Mouse (Mus musculus) right cerebral cortex, postnatal 4 days (tissue): Measurements from ENCODE around the gene Cox17.
A peak's percentile ranks its signal among the peaks of the same experiment; 100 is the strongest.

Experiments
- DNase-seq: peaks from one replicate; pipeline ENCODE4 v3.0.0-alpha.2; 2022

Cox17 gene

DNA sequence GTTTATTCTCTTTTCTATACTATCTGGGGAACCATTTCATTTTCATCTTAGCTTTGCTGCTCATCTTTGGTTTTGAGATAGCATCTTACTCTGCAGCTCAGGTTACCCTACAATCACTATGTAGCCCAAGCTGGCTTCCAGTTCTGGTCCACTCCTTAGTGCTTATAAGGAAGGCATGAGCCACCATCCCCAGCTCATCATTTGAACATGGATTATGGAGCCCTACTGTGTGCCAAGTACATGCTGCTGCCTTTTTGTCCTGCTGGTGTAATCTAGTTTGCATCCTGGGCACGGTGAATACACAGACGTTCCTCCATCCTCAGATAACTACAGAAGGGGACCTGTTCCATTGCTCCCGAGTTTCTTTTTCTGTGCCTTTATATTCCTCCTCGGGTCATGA, 26.1 kb downstream of the Cox17 start:
- no peak for DNase-seq

DNA sequence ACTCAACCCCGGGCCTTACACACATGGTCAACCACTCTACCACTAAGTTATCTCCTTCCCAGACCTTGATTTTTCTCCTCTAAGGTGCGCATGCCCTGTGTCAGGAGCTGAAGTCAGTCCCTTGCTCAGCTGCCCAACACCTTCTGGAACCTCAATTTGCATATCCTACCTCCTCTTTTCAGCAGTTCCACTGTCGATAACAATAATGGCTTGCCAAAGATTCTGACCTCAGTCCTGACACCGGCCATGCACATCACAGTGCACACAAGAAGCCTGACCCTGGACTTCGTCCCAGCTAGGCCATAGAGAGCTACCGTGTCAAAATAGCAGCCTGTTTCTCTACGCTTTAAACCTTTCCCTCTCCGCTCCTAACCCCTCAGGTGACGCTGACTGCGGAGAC, 26.6 kb downstream of the Cox17 start:
- no peak for DNase-seq

- no peak for DNase-seq
Measured at GRCm38 (mm10) chr16:38373941-38374340, 27.1 kb downstream of the Cox17 start.

- no peak for DNase-seq
Measured at GRCm38 (mm10) chr16:38374379-38375140, 27.8 kb downstream of the Cox17 start.

DNA sequence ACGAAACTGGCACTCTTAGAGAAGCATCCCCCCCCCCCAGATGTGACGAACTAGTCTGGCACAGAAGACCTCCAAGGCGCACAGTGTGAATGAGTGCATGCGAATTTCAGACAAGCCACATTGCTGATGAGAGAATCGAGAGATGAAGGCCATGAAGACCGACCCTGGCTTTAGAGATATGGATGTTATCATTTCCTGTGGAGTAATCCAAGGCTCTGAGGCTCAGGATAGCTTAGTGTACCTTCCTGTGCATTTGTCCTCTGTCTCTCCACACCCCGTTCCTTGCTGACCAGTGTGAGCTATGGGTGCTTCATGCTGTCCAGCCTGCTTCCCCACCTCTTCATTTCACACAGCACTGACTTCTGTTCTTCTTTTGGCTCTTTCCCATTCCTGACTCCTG, 28.4 kb downstream of the Cox17 start:
- no peak for DNase-seq

DNA sequence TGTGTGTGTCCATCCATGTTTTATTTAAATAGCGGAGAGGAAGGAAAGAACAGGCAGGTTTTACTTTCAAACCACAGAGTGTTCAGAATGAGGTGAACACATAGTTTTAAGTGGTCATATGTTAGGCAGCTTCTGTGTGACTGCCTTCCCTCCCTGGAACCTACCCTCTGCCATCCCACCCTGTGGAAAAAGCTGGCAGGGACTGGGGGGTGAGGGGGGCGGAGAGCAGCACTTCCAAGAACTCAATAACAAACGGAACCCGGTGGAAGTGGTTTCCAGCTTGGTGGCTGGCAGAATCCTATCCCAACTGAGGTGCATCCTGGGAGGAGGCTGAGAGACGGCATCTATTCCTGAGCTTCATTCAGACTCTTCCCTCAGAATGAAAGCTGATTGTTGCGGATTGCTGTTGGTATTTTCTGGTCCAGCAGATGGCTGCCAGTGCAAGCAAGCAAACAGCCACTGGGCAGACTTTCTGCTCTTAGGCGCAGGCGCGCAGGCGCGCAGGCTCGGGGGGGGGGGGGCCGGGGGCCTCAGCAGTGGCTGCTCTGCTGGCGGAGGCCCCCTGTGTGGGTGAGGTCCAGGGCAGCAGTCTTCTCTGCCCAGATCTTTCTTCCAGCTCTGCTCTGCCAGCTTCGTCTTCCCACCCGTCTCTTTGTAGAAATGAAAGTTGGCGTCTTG, 29.5 kb downstream of the Cox17 start:
- peak; percentile 49 for DNase-seq

DNA sequence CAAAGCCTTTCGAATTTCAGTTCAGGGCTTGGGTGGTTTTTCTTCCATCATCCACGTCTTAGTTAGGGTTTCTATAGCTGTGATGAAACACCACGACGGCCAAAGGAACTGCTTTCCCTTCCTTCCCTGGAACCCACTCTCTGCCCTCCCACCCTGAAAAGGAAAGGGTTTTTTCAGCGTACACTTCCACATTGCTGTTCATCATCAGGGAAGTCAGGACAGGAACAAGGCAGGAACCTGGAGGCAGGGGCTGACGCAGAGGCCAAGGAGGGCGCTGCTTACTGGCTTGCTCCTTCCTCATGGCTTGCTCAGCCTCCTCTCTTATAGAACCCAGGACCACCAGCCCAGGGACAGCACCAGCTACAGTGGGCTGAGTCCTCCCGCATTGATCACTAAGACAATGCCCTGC, 30.1 kb downstream of the Cox17 start:
- no peak for DNase-seq

- DNase-seq: no peak
Measured at GRCm38 (mm10) chr16:38377546-38377945, 30.8 kb downstream of the Cox17 start.

- DNase-seq: no peak
Measured at GRCm38 (mm10) chr16:38378591-38378990, 31.8 kb downstream of the Cox17 start.

GRCm38 (mm10) chr16:38379088-38379487, 32.3 kb downstream of the Cox17 start:
- no peak for DNase-seq

DNA sequence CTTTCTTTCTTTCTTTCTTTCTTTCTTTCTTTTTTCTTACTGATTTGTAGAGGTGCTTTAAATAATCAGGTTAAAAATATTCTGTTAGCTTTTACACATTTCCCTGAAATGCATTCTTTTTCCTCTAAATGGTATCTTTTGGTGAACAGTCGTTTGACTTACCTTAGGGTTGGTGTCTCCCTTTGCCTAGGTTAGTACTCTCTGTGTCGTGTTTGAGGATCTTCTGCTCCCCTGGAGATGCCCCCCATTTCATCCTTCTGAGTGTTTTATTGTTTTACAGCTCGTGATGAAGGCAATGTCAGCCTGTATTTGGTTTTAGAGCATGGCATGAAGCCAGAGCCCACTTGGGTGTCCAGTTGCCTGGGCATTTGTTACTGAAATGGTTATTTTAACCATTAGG, 32.7 kb downstream of the Cox17 start:
- DNase-seq: no peak

- DNase-seq: no peak
Measured at GRCm38 (mm10) chr16:38379926-38380325, 33.1 kb downstream of the Cox17 start.

DNA sequence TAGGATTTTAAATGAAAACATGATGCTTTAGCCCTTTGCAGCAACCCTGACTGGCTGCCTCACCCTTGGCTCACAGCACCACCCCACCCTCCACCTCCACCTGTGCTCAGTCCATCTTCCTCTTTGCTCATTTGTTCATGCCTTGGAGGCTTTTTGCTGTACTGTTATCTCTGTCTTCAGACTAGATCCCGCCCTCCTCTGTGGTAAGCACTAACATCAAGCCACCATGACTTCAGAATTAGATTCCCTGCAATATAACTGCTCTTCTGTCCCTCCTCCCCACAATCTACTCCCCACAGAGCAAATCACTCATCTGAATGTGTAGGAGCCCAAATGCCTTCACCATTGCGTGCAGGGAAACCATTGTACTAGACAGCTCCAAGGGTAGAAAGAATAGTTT, 36.9 kb downstream of the Cox17 start:
- no peak for DNase-seq

DNA sequence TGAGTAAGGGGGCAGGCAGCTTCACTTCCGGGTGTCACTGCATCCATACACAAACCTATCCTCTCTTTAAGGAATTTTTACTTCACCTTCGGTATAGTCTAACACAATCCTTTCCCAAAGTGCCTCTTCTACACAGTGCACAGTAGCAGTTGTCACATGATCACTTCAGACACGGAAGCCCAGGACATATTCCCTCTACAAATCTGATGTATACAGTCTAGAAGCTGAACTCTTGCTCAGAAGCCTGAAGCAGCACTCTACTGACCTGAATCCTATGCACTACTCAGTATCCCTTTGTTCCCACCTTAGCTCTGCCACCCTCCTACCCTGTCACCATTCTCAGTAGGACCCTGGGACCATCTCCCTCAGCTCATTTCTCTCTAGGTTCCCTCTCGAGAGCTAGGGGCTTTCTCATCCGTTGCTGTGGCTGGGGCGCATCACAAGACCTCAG, 38.4 kb downstream of the Cox17 start:
- no peak for DNase-seq

DNA sequence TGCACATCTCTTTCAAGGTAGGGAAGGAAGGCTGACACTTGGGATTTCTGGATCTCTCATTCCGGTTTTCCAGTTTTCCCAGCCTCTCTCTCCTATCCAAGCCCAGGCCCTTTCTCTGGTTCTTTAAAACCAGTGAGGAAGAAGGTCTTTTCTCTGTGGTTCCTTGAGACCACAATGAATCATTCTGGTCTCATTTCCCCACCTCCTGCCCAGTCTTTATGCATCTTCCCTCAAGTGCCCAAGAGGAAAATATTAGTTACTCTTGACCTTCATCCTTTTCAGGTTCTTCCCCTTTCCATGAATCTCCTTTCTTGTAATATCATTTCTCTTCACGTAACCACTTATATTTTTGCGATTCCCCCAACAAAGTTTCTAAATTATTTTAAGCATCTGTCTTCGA, 38.9 kb downstream of the Cox17 start:
- no peak for DNase-seq

DNA sequence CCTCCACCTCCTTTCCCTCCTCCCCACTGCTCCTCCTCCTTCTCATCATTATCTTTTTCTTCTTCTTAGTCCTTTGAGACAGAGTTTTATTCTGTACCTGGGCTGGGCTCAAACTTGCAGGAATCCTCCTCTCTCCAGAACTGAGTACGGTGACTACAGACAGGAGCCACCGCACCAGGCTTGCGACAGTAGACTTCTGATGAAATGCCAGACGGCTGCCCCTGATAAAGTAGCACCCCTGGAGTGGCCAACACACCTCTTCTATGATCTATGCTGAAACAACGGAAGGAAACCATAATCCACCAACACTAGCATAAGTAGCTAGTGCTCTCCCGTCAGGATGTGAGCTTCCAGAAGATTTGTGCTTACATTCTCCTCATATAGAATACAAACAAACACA, 40.6 kb downstream of the Cox17 start:
- DNase-seq: no peak

GRCm38 (mm10) chr16:38388757-38389156, 42.0 kb downstream of the Cox17 start:
- no peak for DNase-seq

GRCm38 (mm10) chr16:38389284-38389893, 42.6 kb downstream of the Cox17 start:
- DNase-seq: no peak

- no peak for DNase-seq
Measured at GRCm38 (mm10) chr16:38390322-38390721, 43.5 kb downstream of the Cox17 start.

DNA sequence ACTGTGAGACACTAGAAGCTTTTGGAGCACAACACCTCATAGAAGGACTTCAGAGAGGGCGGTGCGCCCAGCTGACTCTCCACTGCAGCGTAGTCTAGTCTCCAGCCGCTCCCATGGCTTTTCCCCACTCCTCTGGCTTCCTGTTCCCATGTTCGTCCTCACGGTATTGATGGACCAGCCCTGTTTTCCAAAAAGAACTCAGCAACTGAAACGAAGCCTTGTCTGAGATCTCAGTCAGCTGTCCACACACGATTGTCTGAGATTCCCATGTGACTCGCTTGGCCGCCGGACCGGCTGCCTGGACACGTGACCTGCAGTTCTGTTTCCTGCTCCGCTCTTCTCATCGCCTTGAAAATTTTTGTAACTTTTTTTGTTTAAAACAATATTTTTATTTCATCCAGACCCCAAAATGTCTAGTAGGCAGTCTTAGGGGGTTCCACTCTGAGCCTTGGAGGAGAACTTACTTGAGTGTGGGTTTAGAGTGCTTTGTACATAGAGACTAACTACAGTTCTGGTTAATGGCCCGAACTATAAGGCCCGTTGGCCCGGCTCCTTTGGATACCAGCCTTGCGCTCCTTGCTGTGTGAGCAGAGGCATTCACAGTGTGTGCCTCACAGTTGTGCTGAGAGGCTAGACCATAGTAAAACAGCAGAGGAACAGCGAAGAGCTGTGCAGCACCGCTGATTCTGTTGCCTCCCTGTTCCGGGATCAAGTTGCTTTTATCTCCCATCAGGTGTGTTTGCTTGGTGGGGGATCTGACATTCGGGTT, 45.5 kb downstream of the Cox17 start:
- DNase-seq: no peak

DNA sequence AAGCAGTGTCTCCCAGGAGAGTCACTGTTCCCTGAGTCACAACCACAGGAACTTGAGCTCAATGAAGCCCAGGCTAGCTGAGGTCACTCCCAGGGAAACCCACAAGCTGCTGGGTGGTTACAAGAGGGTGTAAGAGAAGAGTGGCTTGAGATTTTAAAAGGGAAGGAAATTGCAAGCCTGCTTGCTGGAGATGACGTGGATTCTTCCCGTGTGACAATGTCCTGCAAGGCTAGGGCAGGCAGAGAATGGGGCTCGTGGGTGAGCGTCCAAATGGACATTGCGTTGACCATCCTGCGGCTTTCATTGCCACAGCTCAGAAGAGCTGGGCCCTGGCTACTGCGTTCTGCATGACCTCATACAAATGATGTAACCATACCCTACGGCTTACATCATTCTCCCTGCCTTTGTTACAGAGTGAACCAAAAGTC, 47.4 kb downstream of the Cox17 start:
- no peak for DNase-seq

DNA sequence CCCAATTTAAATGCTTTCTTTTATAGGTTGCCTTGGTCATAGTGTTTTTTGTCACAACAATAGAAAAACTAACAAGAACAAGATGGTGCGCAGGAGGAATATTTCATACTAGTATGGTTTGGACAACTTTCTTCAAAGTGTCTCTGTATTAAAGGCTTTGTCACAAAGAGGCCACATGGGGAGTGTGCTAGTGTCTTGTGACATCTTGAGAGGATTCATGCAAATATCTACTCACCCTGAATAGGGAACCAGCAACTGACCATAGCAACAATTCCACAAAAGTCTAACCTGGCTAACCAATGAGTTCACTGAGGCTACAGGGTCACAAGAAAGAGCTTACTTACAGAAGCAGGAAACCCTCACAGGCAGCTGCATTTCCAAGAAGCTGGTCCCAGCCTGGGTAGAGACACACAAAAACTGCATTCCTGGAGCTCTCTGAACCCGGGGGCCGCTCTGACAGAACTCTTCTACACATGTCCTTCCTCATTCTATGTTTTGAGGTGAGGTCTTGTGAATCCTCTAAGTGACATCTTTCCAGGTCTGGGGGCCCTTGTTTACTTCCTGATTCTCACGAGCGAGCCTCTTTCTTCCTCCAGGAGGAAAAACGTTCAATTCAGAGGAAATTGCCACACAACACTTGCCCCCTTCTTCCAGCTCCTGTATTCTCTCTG, 48.4 kb downstream of the Cox17 start:
- no peak for DNase-seq

DNA sequence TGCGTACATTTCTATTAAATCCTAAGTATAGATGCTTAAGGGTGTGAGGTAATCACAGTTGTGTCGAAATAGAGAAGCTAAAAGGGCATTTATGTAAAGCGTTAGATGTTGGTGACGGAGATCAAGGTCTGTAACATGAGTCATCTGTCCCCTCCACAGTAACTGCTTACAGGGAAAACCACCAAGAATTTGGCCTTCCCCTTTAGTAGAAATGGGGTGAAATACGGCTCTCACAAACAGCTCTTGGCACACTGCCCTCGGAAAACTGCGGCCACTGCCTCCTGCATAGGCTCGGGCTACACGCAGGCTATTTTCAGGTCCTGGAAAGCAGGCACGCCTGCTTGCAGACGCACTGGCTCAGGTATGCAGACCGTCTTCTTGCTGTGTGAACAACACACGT, 49.4 kb downstream of the Cox17 start:
- DNase-seq: peak; percentile 37
